In the genomic region with DNA sequence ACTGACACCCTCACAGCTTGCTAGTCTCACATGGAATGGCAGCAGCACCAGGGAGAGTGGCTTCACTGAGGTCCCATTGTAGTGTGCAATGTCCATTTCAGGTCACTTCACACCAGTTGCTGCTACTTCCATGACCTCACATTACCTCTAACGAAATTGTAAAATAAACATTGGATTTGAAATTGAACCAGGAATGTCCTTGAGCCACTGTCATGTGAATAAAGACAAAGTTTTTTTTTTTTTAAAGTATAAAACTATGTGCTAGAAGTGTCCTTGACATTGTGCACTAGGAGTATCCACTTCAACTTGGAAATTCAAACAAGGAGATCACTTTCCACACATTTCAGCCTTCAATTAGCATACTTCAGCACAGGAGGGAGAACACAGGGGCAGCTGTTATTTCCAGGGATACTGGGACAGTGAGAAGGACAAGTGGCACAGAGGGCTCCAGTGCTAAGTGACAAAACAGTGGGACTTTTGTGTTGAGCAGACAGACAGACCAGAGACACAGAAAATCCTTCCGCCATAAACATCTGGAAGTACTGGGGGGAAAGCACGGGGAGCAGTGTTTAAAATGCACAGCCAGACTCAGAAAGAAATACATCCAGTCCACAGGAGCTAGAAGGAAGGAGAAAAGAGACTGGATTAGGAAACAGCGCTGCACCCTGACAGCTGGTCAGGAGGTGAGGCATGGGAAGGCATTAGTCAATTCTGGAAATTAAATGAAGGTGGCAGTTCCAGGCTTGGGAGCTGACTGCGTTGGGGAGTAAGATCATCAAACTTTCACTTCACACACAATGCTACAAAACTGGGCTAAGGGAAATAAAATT, we compare ENCODE assay signal across 11 mouse cellular contexts. TPM values are rescaled to one million over a fixed set of nuclear protein-coding genes. Genes with fewer than 3 reads are reported as not detected.
DNase-seq lines count a peak whose midpoint lies in the region; ATAC-seq lines count a peak whose summit lies in the region.
"Had no signal": no experiment of that assay in that cellular context is flagged by ENCODE, and none has a peak within 500 bp of the region (broad histone marks: within the 10 kb centered on the region; RNA-seq: fewer than 3 reads in every experiment).

No protein-coding gene starts in this region.

- no peak overlapping the region for H3K9ac ChIP-seq in heart, embryonic 12.5 days
- H3K9ac ChIP-seq: liver, embryonic 13.5 days; neural tube, embryonic 12.5 days had no signal

- 56% methylated on average over 5 of the region's 5 CpGs for WGBS in heart, embryonic 12.5 days

- H3K4me3 ChIP-seq in heart, embryonic 12.5 days = no peak overlapping the region
- H3K4me3 ChIP-seq: liver, embryonic 13.5 days; neural tube, embryonic 12.5 days had no signal

- no peaks in the 10 kb centered on the region for H3K9me3 ChIP-seq in heart, embryonic 12.5 days (replicated peaks)
- H3K9me3 ChIP-seq: liver, embryonic 13.5 days; neural tube, embryonic 12.5 days had no signal

- H3K36me3 ChIP-seq in heart, embryonic 12.5 days = no peaks in the 10 kb centered on the region
- H3K36me3 ChIP-seq: liver, embryonic 13.5 days; neural tube, embryonic 12.5 days had no signal

- H3K4me2 ChIP-seq in heart, embryonic 12.5 days = no peak overlapping the region
- H3K4me2 ChIP-seq: liver, embryonic 13.5 days; neural tube, embryonic 12.5 days had no signal

- ATAC-seq in heart, embryonic 12.5 days (ENCODE audit: insufficient number of reproducible peaks, low FRiP score) = no peak

- H3K4me1 ChIP-seq in heart, embryonic 12.5 days (replicated peaks) = no peaks in the 10 kb centered on the region
- H3K4me1 ChIP-seq: liver, embryonic 13.5 days; neural tube, embryonic 12.5 days had no signal

- H3K27me3 ChIP-seq in heart, embryonic 12.5 days (replicated peaks) = no peaks in the 10 kb centered on the region
- H3K27me3 ChIP-seq: liver, embryonic 13.5 days; neural tube, embryonic 12.5 days had no signal

- no peak overlapping the region for H3K27ac ChIP-seq in heart, embryonic 12.5 days (ENCODE audit: poor library complexity, severe bottlenecking)
- H3K27ac ChIP-seq: liver, embryonic 13.5 days; neural tube, embryonic 12.5 days had no signal

- DNase-seq in embryo, embryonic 10 days (ENCODE audit: low spot score) = peak; percentile 5
- DNase-seq in embryo, embryonic 11 days = no peak
- DNase-seq in right cerebral cortex, postnatal 10 days (ENCODE audit: low spot score in 2 of 2) = peak; percentile 37 to 57
- DNase-seq in right cerebral cortex, adult 18-20 months = no peak
- DNase-seq in lung, adult 18-20 months = peak; percentile 20 to 47
- no peak for DNase-seq in urinary bladder, postnatal 14 days (ENCODE audit: low spot score)
- DNase-seq in urinary bladder, postnatal 36 days (ENCODE audit: low spot score in 2 of 2) = no peak
- DNase-seq: B cell, adult 2 months; liver, embryonic 13.5 days had no signal

RNA-seq across cellular contexts. Expression of a gene that starts 49.9 kb away (rescaled TPM):
- polyA plus RNA-seq in heart, embryonic 12.5 days (2016; fragmentation: Nextera tagmentation; extraction: Ambion mirVana) = 7.7 and 8.3 TPM in 2 replicates

Comparison
In these comparisons a context has a peak if more than half of its experiments do, and no peak if none do; other contexts are left out.
1. DNase-seq: peak in embryo, embryonic 10 days (single experiment), right cerebral cortex, postnatal 10 days (2 of 2) and lung, adult 18-20 months (2 of 2); none in embryo, embryonic 11 days (single experiment), right cerebral cortex, adult 18-20 months (single experiment), urinary bladder, postnatal 14 days (single experiment) and urinary bladder, postnatal 36 days (0 of 2).